39 mouse cellular contexts compared by ENCODE assay signal in genomic region chr7:131331688-131332087, GRCm38 (mm10). TPM values are rescaled to one million over a fixed set of nuclear protein-coding genes. Genes with fewer than 3 reads are reported as not detected.
"Had no signal": no experiment of that assay in that cellular context is flagged by ENCODE, and none has a peak within 500 bp of the region (broad histone marks: within the 10 kb centered on the region; RNA-seq: fewer than 3 reads in every experiment).

No protein-coding gene starts in this region.

- H3K9ac ChIP-seq: heart, embryonic 12.5 days; hindbrain, embryonic 13.5 days; hindbrain, embryonic 15.5 days; limb, embryonic 12.5 days; liver, embryonic 13.5 days; liver, embryonic 15.5 days had no signal

- H3K36me3 ChIP-seq: heart, embryonic 10.5 days; heart, embryonic 12.5 days; hindbrain, embryonic 13.5 days; hindbrain, embryonic 15.5 days; limb, embryonic 10.5 days; limb, embryonic 12.5 days; liver, embryonic 13.5 days; liver, embryonic 15.5 days had no signal

- ATAC-seq: hindbrain, postnatal 0 days; intestine, embryonic 16.5 days had no signal

- H3K4me1 ChIP-seq: hindbrain, embryonic 13.5 days; hindbrain, embryonic 15.5 days; limb, embryonic 10.5 days; limb, embryonic 12.5 days; liver, embryonic 13.5 days; liver, embryonic 15.5 days had no signal

- H3K9me3 ChIP-seq: heart, embryonic 10.5 days; heart, embryonic 12.5 days; hindbrain, embryonic 13.5 days; hindbrain, embryonic 15.5 days; limb, embryonic 10.5 days; limb, embryonic 12.5 days; liver, embryonic 13.5 days; liver, embryonic 15.5 days had no signal

- H3K4me2 ChIP-seq: heart, embryonic 12.5 days; hindbrain, embryonic 13.5 days; hindbrain, embryonic 15.5 days; limb, embryonic 12.5 days; liver, embryonic 11.5 days; liver, embryonic 13.5 days; liver, embryonic 15.5 days had no signal

- H3K4me3 ChIP-seq: heart, embryonic 10.5 days; heart, embryonic 12.5 days; hindbrain, embryonic 13.5 days; hindbrain, embryonic 15.5 days; layer of hippocampus, adult 2 months; left cerebral cortex, adult 2 months; limb, embryonic 10.5 days; limb, embryonic 12.5 days; liver, embryonic 13.5 days; liver, embryonic 15.5 days had no signal

- H3K27me3 ChIP-seq: heart, embryonic 12.5 days; hindbrain, embryonic 13.5 days; hindbrain, embryonic 15.5 days; limb, embryonic 12.5 days; liver, embryonic 13.5 days; liver, embryonic 15.5 days had no signal

- DNase-seq: gastrocnemius, postnatal 25 days; heart, adult 18-20 months; heart, postnatal 10 days; kidney, adult 18-20 months; kidney, adult 8-10 months; kidney, postnatal 10 days; kidney, postnatal 25 days; kidney, postnatal 4 days; liver; liver, embryonic 13.5 days had no signal

- H3K27ac ChIP-seq: heart, embryonic 10.5 days; hindbrain, embryonic 13.5 days; hindbrain, embryonic 15.5 days; hindbrain, postnatal 0 days; layer of hippocampus, adult 2 months; left cerebral cortex, adult 2 months; limb, embryonic 10.5 days; limb, embryonic 12.5 days; liver, embryonic 13.5 days; liver, embryonic 15.5 days had no signal

RNA-seq across cellular contexts. Expression of gene Fam24a, which starts 2.0 kb away (rescaled TPM):
- total RNA-seq: gastrocnemius, adult 18-20 months; gastrocnemius, adult 8-10 months; gastrocnemius, postnatal 25 days; gastrocnemius, postnatal 4 days; heart, adult 18-20 months; heart, adult 8-10 months; heart, postnatal 10 days; heart, postnatal 25 days; hematopoietic stem cell, adult 5-6 weeks; hindbrain, postnatal 0 days; layer of hippocampus, adult 2 months; layer of hippocampus, postnatal 10 days; layer of hippocampus, postnatal 25 days; left cerebral cortex, adult 2 months; left cerebral cortex, postnatal 14 days; left cerebral cortex, postnatal 36 days had no signal
- polyA plus RNA-seq: heart, embryonic 10.5 days; heart, embryonic 12.5 days; heart, embryonic 14.5 days; heart, embryonic 16.5 days; hindbrain, embryonic 11.5 days; hindbrain, embryonic 13.5 days; hindbrain, embryonic 15.5 days; intestine, embryonic 14.5 days; intestine, embryonic 16.5 days; kidney, embryonic 14.5 days; kidney, embryonic 16.5 days; limb, embryonic 10.5 days; limb, embryonic 12.5 days; limb, embryonic 14.5 days; liver, embryonic 11.5 days; liver, embryonic 13.5 days; liver, embryonic 15.5 days had no signal

RNA-seq across cellular contexts. Expression of gene Fam24b, which starts 2.4 kb away (rescaled TPM):
- total RNA-seq: gastrocnemius, adult 18-20 months; gastrocnemius, adult 8-10 months; gastrocnemius, postnatal 25 days; gastrocnemius, postnatal 4 days; heart, adult 18-20 months; heart, adult 8-10 months; heart, postnatal 10 days; heart, postnatal 25 days; hematopoietic stem cell, adult 5-6 weeks; hindbrain, postnatal 0 days; layer of hippocampus, adult 2 months; layer of hippocampus, postnatal 25 days; left cerebral cortex, adult 2 months; left cerebral cortex, postnatal 36 days had no signal
- polyA plus RNA-seq: heart, embryonic 10.5 days; heart, embryonic 12.5 days; heart, embryonic 14.5 days; heart, embryonic 16.5 days; hindbrain, embryonic 11.5 days; hindbrain, embryonic 13.5 days; hindbrain, embryonic 15.5 days; hindbrain, postnatal 0 days; intestine, embryonic 16.5 days; kidney, embryonic 14.5 days; kidney, embryonic 16.5 days; limb, embryonic 10.5 days; limb, embryonic 12.5 days; liver, embryonic 13.5 days; liver, embryonic 15.5 days had no signal

RNA-seq across cellular contexts. Expression of gene Cuzd1, which starts 9.6 kb away (rescaled TPM):
- total RNA-seq: gastrocnemius, postnatal 4 days; heart, postnatal 10 days; hematopoietic stem cell, adult 5-6 weeks; layer of hippocampus, postnatal 10 days; layer of hippocampus, postnatal 25 days had no signal
- polyA plus RNA-seq: hindbrain, embryonic 11.5 days; hindbrain, embryonic 13.5 days; hindbrain, embryonic 15.5 days; hindbrain, postnatal 0 days; intestine, embryonic 14.5 days; kidney, embryonic 14.5 days; kidney, embryonic 16.5 days; limb, embryonic 10.5 days; limb, embryonic 12.5 days; liver, embryonic 11.5 days; liver, embryonic 13.5 days; liver, embryonic 15.5 days had no signal
